Mouse (Mus musculus) myocyte (in vitro differentiated cells): Measurements from ENCODE around the gene Dock1.

Experiments used
- MYOD1 ChIP-seq, 3 experiments: IDR thresholded peaks; one replicate each; pipeline ENCODE4 v1.6.1; 2011; ENCODE audit warnings: control low read depth in 2 of 3, low read depth in 2 of 3, mild to moderate bottlenecking in 2 of 3, moderate library complexity in 1 of 3; ENCODE audit not compliant: insufficient read length in 2 of 3, control insufficient read depth in 1 of 3
- POLR2A ChIP-seq: IDR thresholded peaks from one replicate; pipeline ENCODE4 v1.6.1; 2011; ENCODE audit warnings: low read depth, mild to moderate bottlenecking, control low read depth, moderate library complexity; ENCODE audit not compliant: insufficient read length
- TCF3 ChIP-seq: IDR thresholded peaks from one replicate; pipeline ENCODE4 v1.6.1; 2011; ENCODE audit warnings: low read depth, control low read depth; ENCODE audit not compliant: insufficient read length
- USF1 ChIP-seq: IDR thresholded peaks from one replicate; pipeline ENCODE4 v1.6.1; 2011; ENCODE audit warnings: low read depth, mild to moderate bottlenecking, control low read depth, moderate library complexity

DNA sequence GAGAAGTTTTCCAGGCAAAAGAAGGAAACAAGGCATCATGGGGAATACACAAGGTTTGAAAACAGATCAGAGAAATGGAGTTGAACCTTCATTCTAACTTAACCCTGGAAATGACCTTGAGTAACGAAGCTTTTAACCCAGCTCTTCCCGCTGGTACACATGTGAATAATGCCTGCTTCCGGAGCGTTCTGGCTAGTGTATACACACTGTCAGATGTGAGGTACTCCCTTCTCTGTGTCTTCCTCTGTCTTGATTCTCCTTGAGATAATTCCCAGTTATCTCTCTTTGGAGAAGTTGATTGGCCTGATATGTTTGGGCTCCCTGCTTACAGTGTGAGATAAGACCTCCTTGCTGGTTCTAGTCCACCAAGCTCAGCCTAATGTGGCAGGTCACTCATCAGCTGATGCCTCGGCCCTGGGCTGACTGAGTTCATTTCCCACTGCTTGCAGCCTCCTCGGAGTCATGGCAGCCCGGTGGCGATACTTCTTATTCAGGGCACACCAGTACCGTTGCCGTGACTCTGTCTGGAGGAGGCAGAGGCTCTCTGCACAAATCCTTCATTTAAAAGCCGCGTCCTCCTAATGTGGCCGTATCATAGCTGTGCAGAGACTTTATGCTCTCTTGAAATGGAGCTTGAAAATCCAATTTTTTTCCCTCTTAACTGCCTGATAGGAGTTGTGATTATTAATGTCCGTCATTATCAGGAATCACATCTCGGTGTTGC is 102.6 kb downstream of the Dock1 start:
- TF ChIP-seq TCF3 (no peak), MYOD1 (IDR thresholded peaks at IDR 0.05; ENCODE audit: control insufficient read depth in 1 of 3, insufficient read length in 2 of 3, low read depth in 2 of 3) (no peak), POLR2A (no peak), USF1 (no peak)
